Mouse (Mus musculus) neural tube, embryonic 12.5 days (tissue): ENCODE data around the gene Barx2. TPM values are rescaled to one million over a fixed set of nuclear protein-coding genes. Genes with fewer than 3 reads are reported as not detected.

Experiments
- polyA plus RNA-seq: library from polyadenylated mRNA; unstranded; fragments of >200 nt; fragmentation: Nextera tagmentation; extraction: Ambion mirVana; gene quantifications from 2 replicates; pipeline ENCODE4 v1.2.1, GENCODE M21; 2016

The Barx2 gene
- polyA plus RNA-seq, 1 experiment from 2014 or later: 0.09 TPM

Other genes starting within 250 kb of the Barx2 start
- 8.1 and 8.3 TPM in 2 replicates for gene Arhgap32, start 202.7 kb upstream of the Barx2 start, polyA plus RNA-seq